Mouse (Mus musculus): ENCODE data around the gene Ncs1. TPM values are rescaled to one million over a fixed set of nuclear protein-coding genes. Genes with fewer than 3 reads are reported as not detected.

Gene Ncs1
- polyA plus RNA-seq, 1 experiment, result 3.5 TPM

GRCm38 (mm10) chr2:31284531-31284930, 38.9 kb downstream of the Ncs1 start:
- WGBS, result 72% methylated on average over 5 of the region's 5 CpGs
- H3K4me1 ChIP-seq (ENCODE audit: control insufficient read depth, insufficient read depth, low read length), result no peaks in the 10 kb centered on the region
- no peaks in the 10 kb centered on the region for H3K36me3 ChIP-seq (ENCODE audit: control insufficient read depth, insufficient read depth, low read length)
- no peak overlapping the region for H3K4me3 ChIP-seq (ENCODE audit: insufficient read depth, low read depth, low read length)
- no peak overlapping the region for H3K27ac ChIP-seq (ENCODE audit: insufficient read depth, low read depth, low read length)
- TF ChIP-seq CTCF (conservative IDR thresholded peaks at IDR 0.05; ENCODE audit: insufficient read depth, insufficient read length, low read depth, low read length) (no peak), POLR2A (IDR thresholded peaks at IDR 0.05; ENCODE audit: low read depth, low read length) (no peak)
- DNase-seq, result no peak
- no peaks in the 10 kb centered on the region for H3K27me3 ChIP-seq (replicated peaks; ENCODE audit: control insufficient read depth, insufficient read depth, low read length)

- Histone ChIP-seq H3K27ac (ENCODE audit: insufficient read depth, low read depth, low read length) (no peak overlapping the region), H3K4me3 (ENCODE audit: insufficient read depth, low read depth, low read length) (no peak overlapping the region), H3K36me3 (ENCODE audit: control insufficient read depth, insufficient read depth, low read length) (no peaks in the 10 kb centered on the region), H3K4me1 (ENCODE audit: control insufficient read depth, insufficient read depth, low read length) (no peaks in the 10 kb centered on the region), H3K27me3 (replicated peaks; ENCODE audit: control insufficient read depth, insufficient read depth, low read length) (no peaks in the 10 kb centered on the region)
- peak; percentile 60 for DNase-seq
- WGBS, result 5% methylated on average over 6 of the region's 6 CpGs
- TF ChIP-seq CTCF (conservative IDR thresholded peaks at IDR 0.05; ENCODE audit: insufficient read depth, insufficient read length, low read depth, low read length) (peak; percentile 99), POLR2A (IDR thresholded peaks at IDR 0.05; ENCODE audit: low read depth, low read length) (no peak)
These were observed 45.8 kb downstream of the Ncs1 start for GRCm38 (mm10) chr2:31291421-31291820.

GRCm38 (mm10) chr2:31294985-31295384, 49.4 kb downstream of the Ncs1 start:
- Histone ChIP-seq H3K27me3 (replicated peaks; ENCODE audit: control insufficient read depth, insufficient read depth, low read length) (no peaks in the 10 kb centered on the region), H3K27ac (ENCODE audit: insufficient read depth, low read depth, low read length) (no peak overlapping the region), H3K4me1 (ENCODE audit: control insufficient read depth, insufficient read depth, low read length) (no peaks in the 10 kb centered on the region; the same call in 1 of the 2 replicates), H3K4me3 (ENCODE audit: insufficient read depth, low read depth, low read length) (no peak overlapping the region), H3K36me3 (ENCODE audit: control insufficient read depth, insufficient read depth, low read length) (no peaks in the 10 kb centered on the region)
- peak; percentile 83 for TF ChIP-seq CTCF (conservative IDR thresholded peaks at IDR 0.05; ENCODE audit: insufficient read depth, insufficient read length, low read depth, low read length)
- no peak for TF ChIP-seq POLR2A (IDR thresholded peaks at IDR 0.05; ENCODE audit: low read depth, low read length)
- 5% methylated on average over 4 of the region's 4 CpGs for WGBS
- DNase-seq, result peak; percentile 75

- no peak for DNase-seq
- Histone ChIP-seq H3K4me1 (ENCODE audit: control insufficient read depth, insufficient read depth, low read length) (no peaks in the 10 kb centered on the region; the same call in 1 of the 2 replicates), H3K27ac (ENCODE audit: insufficient read depth, low read depth, low read length) (no peak overlapping the region), H3K27me3 (replicated peaks; ENCODE audit: control insufficient read depth, insufficient read depth, low read length) (no peaks in the 10 kb centered on the region), H3K36me3 (ENCODE audit: control insufficient read depth, insufficient read depth, low read length) (no peaks in the 10 kb centered on the region), H3K4me3 (ENCODE audit: insufficient read depth, low read depth, low read length) (no peak overlapping the region)
- TF ChIP-seq CTCF (conservative IDR thresholded peaks at IDR 0.05; ENCODE audit: insufficient read depth, insufficient read length, low read depth, low read length), result no peak
- 84% methylated on average over 6 of the region's 6 CpGs for WGBS
These were observed 50.8 kb downstream of the Ncs1 start for GRCm38 (mm10) chr2:31296395-31296794.

GRCm38 (mm10) chr2:31297602-31298268, 52.1 kb downstream of the Ncs1 start:
- Histone ChIP-seq H3K27ac (ENCODE audit: insufficient read depth, low read depth, low read length) (no peak overlapping the region), H3K4me1 (ENCODE audit: control insufficient read depth, insufficient read depth, low read length) (no peaks in the 10 kb centered on the region; the same call in 1 of the 2 replicates), H3K36me3 (ENCODE audit: control insufficient read depth, insufficient read depth, low read length) (no peaks in the 10 kb centered on the region), H3K27me3 (replicated peaks; ENCODE audit: control insufficient read depth, insufficient read depth, low read length) (no peaks in the 10 kb centered on the region), H3K4me3 (ENCODE audit: insufficient read depth, low read depth, low read length) (peak overlapping the region; percentile 61)
- DNase-seq, result peak; percentile 70
- WGBS, result 6% methylated on average over 17 of the region's 17 CpGs
- TF ChIP-seq CTCF (conservative IDR thresholded peaks at IDR 0.05; ENCODE audit: insufficient read depth, insufficient read length, low read depth, low read length) (no peak), POLR2A (IDR thresholded peaks at IDR 0.05; ENCODE audit: low read depth, low read length) (no peak)

- H3K27ac ChIP-seq (ENCODE audit: insufficient read depth, low read depth, low read length), result no peak overlapping the region
- TF ChIP-seq CTCF (conservative IDR thresholded peaks at IDR 0.05; ENCODE audit: insufficient read depth, insufficient read length, low read depth, low read length) (no peak), POLR2A (IDR thresholded peaks at IDR 0.05; ENCODE audit: low read depth, low read length) (no peak)
- no peaks in the 10 kb centered on the region for H3K27me3 ChIP-seq (replicated peaks; ENCODE audit: control insufficient read depth, insufficient read depth, low read length)
- 50% methylated on average over 4 of the region's 4 CpGs for WGBS
- DNase-seq, result no peak
- no peaks in the 10 kb centered on the region for H3K36me3 ChIP-seq (ENCODE audit: control insufficient read depth, insufficient read depth, low read length)
- H3K4me1 ChIP-seq (ENCODE audit: control insufficient read depth, insufficient read depth, low read length), result no peaks in the 10 kb centered on the region; the same call in 1 of the 2 replicates
- no peak overlapping the region for H3K4me3 ChIP-seq (ENCODE audit: insufficient read depth, low read depth, low read length)
These were observed 53.2 kb downstream of the Ncs1 start for GRCm38 (mm10) chr2:31298814-31299213.

- Histone ChIP-seq H3K27ac (ENCODE audit: insufficient read depth, low read depth, low read length) (no peak overlapping the region), H3K4me1 (ENCODE audit: control insufficient read depth, insufficient read depth, low read length) (no peaks in the 10 kb centered on the region; the same call in 1 of the 2 replicates), H3K36me3 (ENCODE audit: control insufficient read depth, insufficient read depth, low read length) (no peaks in the 10 kb centered on the region), H3K27me3 (replicated peaks; ENCODE audit: control insufficient read depth, insufficient read depth, low read length) (no peaks in the 10 kb centered on the region), H3K4me3 (ENCODE audit: insufficient read depth, low read depth, low read length) (no peak overlapping the region)
- peak; percentile 30; the same call in 1 of the 2 replicates for TF ChIP-seq CTCF (conservative IDR thresholded peaks at IDR 0.05; ENCODE audit: insufficient read depth, insufficient read length, low read depth, low read length)
- no peak for TF ChIP-seq POLR2A (IDR thresholded peaks at IDR 0.05; ENCODE audit: low read depth, low read length)
- WGBS, result 28% methylated on average over 4 of the region's 4 CpGs
- DNase-seq, result peak; percentile 42
These were observed 53.6 kb downstream of the Ncs1 start for GRCm38 (mm10) chr2:31299266-31299665.
